Mouse (Mus musculus) limb, embryonic 14.5 days (tissue): ENCODE results near the gene Hspa5. TPM values are rescaled to one million over a fixed set of nuclear protein-coding genes. Genes with fewer than 3 reads are reported as not detected.

Experiments used
- ATAC-seq: fragments of 200-750 bp; cut with Nextera tagmentation; 2 replicates; pipeline ENCODE4 v1.8.0; 2017; ENCODE audit warnings: low read depth, moderate number of reproducible peaks, moderate TSS enrichment; ENCODE audit not compliant: low FRiP score
- DNase-seq: peaks from one replicate; pipeline ENCODE4 v3.0.0-alpha.2; 2015; ENCODE audit warnings: low spot score
- H3K27ac ChIP-seq: fragments of 300-500 bp; sonication (generic); replicated peaks from 2 replicates; pipeline ENCODE4 v1.5.1; 2014; ENCODE audit warnings: low read depth, mild to moderate bottlenecking, low read length, moderate library complexity, mixed read lengths
- H3K27me3 ChIP-seq: fragments of 300-500 bp; sonication (generic); 2 replicates; pipeline ENCODE4 v1.6.1; 2014; ENCODE audit warnings: low read length, mixed read lengths; ENCODE audit not compliant: control insufficient read depth, insufficient read depth
- H3K36me3 ChIP-seq: fragments of 300-500 bp; sonication (generic); 2 replicates; pipeline ENCODE4 v1.6.1; 2014; ENCODE audit warnings: mild to moderate bottlenecking, low read length, moderate library complexity, mixed read lengths; ENCODE audit not compliant: control insufficient read depth, insufficient read depth
- H3K4me1 ChIP-seq: fragments of 300-500 bp; sonication (generic); 2 replicates; pipeline ENCODE4 v1.6.1; 2014; ENCODE audit warnings: antibody characterized with exemption, low read length, mixed read lengths; ENCODE audit not compliant: control insufficient read depth, insufficient read depth
- H3K4me2 ChIP-seq: fragments of 300-500 bp; sonication (generic); replicated peaks from 2 replicates; pipeline ENCODE4 v1.6.1; 2014; ENCODE audit warnings: low read depth, mild to moderate bottlenecking, low read length, moderate library complexity; ENCODE audit not compliant: severe bottlenecking
- H3K4me3 ChIP-seq: fragments of 300-500 bp; sonication (generic); replicated peaks from 2 replicates; pipeline ENCODE4 v1.5.1; 2014; ENCODE audit warnings: low read length
- H3K9ac ChIP-seq: fragments of 300-500 bp; sonication (generic); 2 replicates; pipeline ENCODE4 v1.6.1; 2014; ENCODE audit warnings: mild to moderate bottlenecking, low read depth, low read length, moderate library complexity; ENCODE audit not compliant: severe bottlenecking
- H3K9me3 ChIP-seq: fragments of 300-500 bp; sonication (generic); 2 replicates; pipeline ENCODE4 v1.6.1; 2016; ENCODE audit warnings: low read length; ENCODE audit not compliant: control insufficient read depth
- POLR2A ChIP-seq: fragments of 200-500 bp; IDR thresholded peaks from 2 replicates; pipeline ENCODE4 v1.8.0; 2012; ENCODE audit warnings: inconsistent platforms, mild to moderate bottlenecking, moderate library complexity, borderline replicate concordance; ENCODE audit not compliant: insufficient read depth, insufficient read length; ENCODE audit errors: extremely low read depth
- WGBS: fragments of 180-500 bp; shearing (Covaris S2); extraction: QIAGEN DNeasy Blood & Tissue Kit; methylation state at CpG from one replicate; pipeline ENCODE4 v1.1.7; 2014; 5-methylcytosine and 5-hydroxymethylcytosine counted together
- polyA plus RNA-seq, 2 experiments: library from polyadenylated mRNA; depleted of rRNA in 1 of 2; stranded (reverse) in 1 of 2; unstranded in 1 of 2; fragments of >200 nt; fragmentation: Nextera tagmentation in 1 of 2; extraction: Ambion mirVana in 1 of 2; gene quantifications; 2 replicates each; pipeline versions ENCODE4 v1.2.1 to v1.2.3; 2012 to 2014

Gene Hspa5
- polyA plus RNA-seq (2012; rRNA removed) = 780 and 914 TPM in 2 replicates
- 756 and 840 TPM in 2 replicates for polyA plus RNA-seq (2014; fragmentation: Nextera tagmentation; extraction: Ambion mirVana)

DNA sequence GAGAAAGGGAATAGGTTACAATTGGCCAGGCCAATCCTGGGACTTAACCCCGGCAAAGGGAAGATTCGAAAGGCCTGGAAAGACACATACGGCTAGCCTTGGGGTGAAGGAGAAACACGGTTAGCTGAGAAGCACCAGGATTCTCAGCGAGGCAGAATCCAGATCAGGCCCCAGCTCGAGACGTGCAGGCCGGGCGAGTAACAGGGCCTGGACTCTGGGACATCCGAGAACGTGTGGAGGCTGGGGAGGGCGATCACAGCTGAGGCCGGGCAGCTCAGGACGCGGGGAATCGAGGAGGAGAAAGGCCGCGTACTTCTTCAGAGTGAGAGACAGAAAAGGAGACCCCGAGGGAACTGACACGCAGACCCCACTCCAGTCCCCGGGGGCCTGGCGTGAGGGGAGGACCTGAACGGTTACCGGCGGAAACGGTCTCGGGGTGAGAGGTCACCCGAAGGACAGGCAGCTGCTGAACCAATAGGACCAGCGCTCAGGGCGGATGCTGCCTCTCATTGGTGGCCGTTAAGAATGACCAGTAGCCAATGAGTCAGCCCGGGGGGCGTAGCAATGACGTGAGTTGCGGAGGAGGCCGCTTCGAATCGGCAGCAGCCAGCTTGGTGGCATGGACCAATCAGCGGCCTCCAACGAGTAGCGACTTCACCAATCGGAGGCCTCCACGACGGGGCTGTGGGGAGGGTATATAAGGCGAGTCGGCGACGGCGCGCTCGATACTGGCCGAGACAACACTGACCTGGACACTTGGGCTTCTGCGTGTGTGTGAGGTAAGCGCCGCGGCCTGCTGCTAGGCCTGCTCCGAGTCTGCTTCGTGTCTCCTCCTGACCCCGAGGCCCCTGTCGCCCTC lies at the start of gene Hspa5:
TSS of gene Hspa5 (plus strand) at position 603 of the 859 bp plus-strand sequence.
- TF ChIP-seq POLR2A = peak; percentile 100
- H3K4me3 ChIP-seq = peak within 1 kb of the TSS; percentile 98
- no peaks in the 10 kb centered on the region for H3K27me3 ChIP-seq
- ATAC-seq = peak; percentile 98
- H3K9ac ChIP-seq = peak within 1 kb of the TSS; percentile 98
- H3K9me3 ChIP-seq = no peaks in the 10 kb centered on the region
- peak within 1 kb of the TSS; percentile 76 for H3K4me2 ChIP-seq
- H3K27ac ChIP-seq = peak within 1 kb of the TSS; percentile 90
- under 1% methylated on average over 57 of the region's 60 CpGs for WGBS
- H3K4me1 ChIP-seq = peaks cover 32% of the 10 kb centered on the region
- peak; percentile 100 for DNase-seq
- H3K36me3 ChIP-seq = peaks cover 39% of the 10 kb centered on the region

DNA sequence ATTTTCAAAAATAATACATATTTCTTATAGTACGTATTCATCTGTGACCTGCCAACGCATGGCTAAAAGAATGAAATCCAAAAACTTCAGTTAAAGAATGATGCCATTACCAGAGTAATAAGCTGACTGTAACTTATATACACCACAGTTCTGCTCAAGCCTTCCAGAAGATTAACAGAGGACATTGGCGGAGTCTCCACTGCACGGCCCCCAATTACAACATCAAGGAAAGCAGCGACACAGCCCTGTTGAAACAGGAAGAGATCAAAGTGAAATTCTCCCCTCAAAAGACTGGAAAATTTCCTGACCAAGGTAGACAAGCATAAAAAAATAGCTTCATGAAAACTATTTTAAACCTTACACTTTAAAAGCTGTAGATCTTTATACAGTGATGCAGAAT lies 46.5 kb upstream of the Hspa5 start:
- Histone ChIP-seq H3K36me3 (peaks cover 71% of the 10 kb centered on the region), H3K9ac (no peak overlapping the region), H3K4me1 (no peaks in the 10 kb centered on the region), H3K9me3 (no peaks in the 10 kb centered on the region), H3K27ac (no peak overlapping the region), H3K4me2 (no peak overlapping the region), H3K4me3 (no peak overlapping the region), H3K27me3 (no peaks in the 10 kb centered on the region)
- WGBS = 93% methylated on average over 5 of the region's 5 CpGs
- DNase-seq (no peak), ATAC-seq (no peak)
- no peak for TF ChIP-seq POLR2A

GRCm38 (mm10) chr2:34727045-34727728 lies 44.6 kb upstream of the Hspa5 start:
- Histone ChIP-seq H3K36me3 (peaks cover 61% of the 10 kb centered on the region), H3K9ac (no peak overlapping the region), H3K27me3 (no peaks in the 10 kb centered on the region), H3K4me2 (no peak overlapping the region), H3K27ac (no peak overlapping the region), H3K4me1 (no peaks in the 10 kb centered on the region), H3K4me3 (no peak overlapping the region), H3K9me3 (no peaks in the 10 kb centered on the region)
- TF ChIP-seq POLR2A = no peak
- WGBS = 93% methylated on average over 8 of the region's 8 CpGs
- ATAC-seq (no peak), DNase-seq (no peak)

DNA sequence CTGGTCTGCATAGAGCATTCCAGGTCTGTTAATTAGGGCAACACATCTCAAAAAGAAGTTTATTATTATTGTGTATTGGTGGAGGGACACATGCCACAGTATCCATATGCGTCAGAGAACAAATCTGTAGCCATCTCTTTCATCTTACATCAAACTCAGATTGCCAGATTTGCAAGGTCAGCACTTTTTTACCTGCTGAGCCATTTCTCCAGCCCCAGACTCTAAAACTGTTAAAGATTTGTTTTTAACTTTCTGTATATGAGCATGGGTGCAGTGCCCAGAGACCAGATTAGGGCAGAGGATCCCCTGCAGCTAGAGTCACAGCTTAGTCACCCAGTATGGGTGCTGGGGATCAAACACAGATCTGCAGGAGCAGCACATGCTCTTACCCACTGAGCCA lies 35.1 kb upstream of the Hspa5 start:
- 68% methylated on average over 1 of the region's 1 CpGs for WGBS
- Histone ChIP-seq H3K4me2 (no peak overlapping the region), H3K36me3 (0 out of 2 replicates have a peak, but pooled peaks cover 3% of the 10 kb centered on the region), H3K9ac (no peak overlapping the region), H3K4me3 (no peak overlapping the region), H3K27me3 (no peaks in the 10 kb centered on the region), H3K9me3 (no peaks in the 10 kb centered on the region), H3K4me1 (no peaks in the 10 kb centered on the region), H3K27ac (no peak overlapping the region)
- TF ChIP-seq POLR2A = no peak
- DNase-seq (no peak), ATAC-seq (no peak)

DNA sequence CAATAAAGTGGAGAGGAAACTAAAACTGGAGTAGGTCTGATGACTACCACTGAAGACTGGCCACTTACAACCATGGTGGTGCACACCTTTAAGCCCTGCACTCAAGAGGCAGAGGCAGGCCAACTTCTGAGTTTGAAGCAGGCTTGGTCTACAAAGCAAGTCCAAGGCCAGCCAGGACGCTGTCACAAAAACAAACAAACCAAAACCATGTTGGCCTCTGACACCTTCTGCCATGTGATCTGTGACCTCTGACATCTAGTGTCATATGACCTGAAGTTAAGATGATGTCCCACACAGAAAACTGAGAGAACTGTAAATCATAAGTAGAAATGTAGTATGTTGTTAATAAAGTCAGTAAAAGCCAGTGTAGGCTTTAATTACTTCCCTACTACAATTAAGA lies 33.9 kb upstream of the Hspa5 start:
- H3K27ac ChIP-seq = no peak overlapping the region
- H3K4me2 ChIP-seq = no peak overlapping the region
- no peaks in the 10 kb centered on the region for H3K9me3 ChIP-seq
- no peak overlapping the region for H3K9ac ChIP-seq
- no peak overlapping the region for H3K4me3 ChIP-seq
- H3K27me3 ChIP-seq = no peaks in the 10 kb centered on the region
- ATAC-seq (no peak), DNase-seq (no peak)
- WGBS = 72% methylated on average over 1 of the region's 1 CpGs
- no peak for TF ChIP-seq POLR2A
- H3K36me3 ChIP-seq = peaks cover 3% of the 10 kb centered on the region; the same call in 1 of the 2 replicates
- no peaks in the 10 kb centered on the region for H3K4me1 ChIP-seq
